Mouse (Mus musculus) bone marrow, adult 2 months (tissue): ENCODE results near the gene Prnd. TPM values are rescaled to one million over a fixed set of nuclear protein-coding genes. Genes with fewer than 3 reads are reported as not detected.

Source experiments
- H3K27ac ChIP-seq: fragments of 200-500 bp; 2 replicates; pipeline ENCODE4 v1.5.1; 2012; ENCODE audit warnings: low read depth, mild to moderate bottlenecking, control low read depth, inconsistent platforms, low read length; ENCODE audit not compliant: control insufficient read depth, poor library complexity, insufficient read depth
- H3K4me1 ChIP-seq: fragments of 200-500 bp; 2 replicates; pipeline ENCODE4 v1.6.1; 2011; ENCODE audit warnings: low read length; ENCODE audit not compliant: control insufficient read depth, insufficient read depth
- H3K4me3 ChIP-seq: fragments of 200-500 bp; replicated peaks from 2 replicates; pipeline ENCODE3; 2011; ENCODE audit warnings: mild to moderate bottlenecking, low read depth, low read length, control low read depth; ENCODE audit not compliant: control insufficient read depth
- CTCF ChIP-seq: fragments of 200-500 bp; IDR thresholded peaks from 2 replicates; pipeline ENCODE4 v1.5.1; 2011; ENCODE audit warnings: low read length, control low read depth; ENCODE audit not compliant: control insufficient read depth, insufficient read depth
- POLR2A ChIP-seq: fragments of 200-500 bp; IDR thresholded peaks from 2 replicates; pipeline ENCODE4 v1.6.1; 2011; ENCODE audit warnings: low read depth, mild to moderate bottlenecking, control low read depth, low read length, borderline replicate concordance; ENCODE audit not compliant: control insufficient read depth
- WGBS: fragments of 180-500 bp; shearing (Covaris S2); methylation state at CpG from one replicate; pipeline ENCODE4 v1.1.7; 2018; 5-methylcytosine and 5-hydroxymethylcytosine counted together
- polyA plus RNA-seq: library from polyadenylated mRNA; stranded (reverse); fragments of >200 nt; gene quantifications from 2 replicates; pipeline ENCODE4 v1.2.4, GENCODE M21; 2011; ENCODE audit warnings: low replicate concordance; ENCODE audit not compliant: missing spikeins, insufficient read depth, insufficient read length

Prnd gene
- polyA plus RNA-seq, 1 experiment: not detected

GRCm38 (mm10) chr2:131908351-131908861 lies 42.3 kb upstream of the Prnd start:
- TF ChIP-seq CTCF: no peak
- Histone ChIP-seq H3K4me3 (no peak overlapping the region), H3K4me1 (peaks cover 4% of the 10 kb centered on the region; the same call in 1 of the 2 replicates), H3K27ac (no peak overlapping the region)
- 92% methylated on average over 7 of the region's 7 CpGs for WGBS

- Histone ChIP-seq H3K27ac (no peak overlapping the region), H3K4me1 (peaks cover 4% of the 10 kb centered on the region; the same call in 1 of the 2 replicates), H3K4me3 (no peak overlapping the region)
- 100% methylated on average over 1 of the region's 1 CpGs for WGBS
- no peak for TF ChIP-seq POLR2A
- TF ChIP-seq CTCF: no peak
Observed at GRCm38 (mm10) chr2:131908906-131909305, 41.8 kb upstream of the Prnd start.

GRCm38 (mm10) chr2:131909683-131910572 lies 40.7 kb upstream of the Prnd start, which contains the start of the genes Prnp and Prn:
Gene Prnp, plus strand, starts transcription at chr2:131909928.
Gene Prn, plus strand, starts transcription at chr2:131909957.
- Histone ChIP-seq H3K4me3 (peak within 1 kb of the TSS; percentile 95), H3K27ac (peak within 1 kb of the TSS; percentile 79), H3K4me1 (no peaks in the 10 kb centered on the region; the same call in 1 of the 2 replicates)
- TF ChIP-seq POLR2A (peak; percentile 97), CTCF (no peak)
- WGBS: 5% methylated on average over 52 of the region's 52 CpGs

- H3K27ac ChIP-seq: no peak overlapping the region
- WGBS: 81% methylated on average over 2 of the region's 2 CpGs
- H3K4me1 ChIP-seq: no peaks in the 10 kb centered on the region; the same call in 1 of the 2 replicates
- no peak for TF ChIP-seq CTCF
- no peak for TF ChIP-seq POLR2A
- H3K4me3 ChIP-seq: peak overlapping the region; percentile 68
Observed at GRCm38 (mm10) chr2:131910847-131911246, 39.8 kb upstream of the Prnd start.

- Histone ChIP-seq H3K27ac (no peak overlapping the region), H3K4me3 (peak overlapping the region; percentile 21), H3K4me1 (no peaks in the 10 kb centered on the region; the same call in 1 of the 2 replicates)
- no peak for TF ChIP-seq POLR2A
- TF ChIP-seq CTCF: no peak
- WGBS: 85% methylated on average over 4 of the region's 4 CpGs
Observed at GRCm38 (mm10) chr2:131911341-131911740, 39.3 kb upstream of the Prnd start.

GRCm38 (mm10) chr2:131912526-131913258 lies 38.0 kb upstream of the Prnd start:
- no peaks in the 10 kb centered on the region for H3K4me1 ChIP-seq
- 91% methylated on average over 8 of the region's 8 CpGs for WGBS
- TF ChIP-seq CTCF: no peak
- TF ChIP-seq POLR2A: no peak
- H3K27ac ChIP-seq: no peak overlapping the region
- H3K4me3 ChIP-seq: no peak overlapping the region

- H3K4me1 ChIP-seq: no peaks in the 10 kb centered on the region
- no peak for TF ChIP-seq CTCF
- no peak for TF ChIP-seq POLR2A
- WGBS: 69% methylated on average over 7 of the region's 7 CpGs
- no peak overlapping the region for H3K4me3 ChIP-seq
- no peak overlapping the region for H3K27ac ChIP-seq
Observed at GRCm38 (mm10) chr2:131932275-131932902, 18.3 kb upstream of the Prnd start.
